Mouse (Mus musculus) lung, adult 2 months (tissue): ENCODE measurements at regions not wholly inside any gene's neighbourhood (a gene's known extent, or its start where the extent isn't known, plus 50 kb on each side); places are given as distances from the start of the nearest gene placed in this dataset.

Source experiments
- CTCF ChIP-seq: fragments of 200-500 bp; IDR thresholded peaks from 2 replicates; pipeline ENCODE4 v1.5.1; 2011; ENCODE audit warnings: mild to moderate bottlenecking, low read length, control low read depth; ENCODE audit not compliant: insufficient read depth
- POLR2A ChIP-seq: fragments of 200-500 bp; IDR thresholded peaks from 2 replicates; pipeline ENCODE4 v1.6.1; 2011; ENCODE audit warnings: low read depth, mild to moderate bottlenecking, control low read depth, low read length, borderline replicate concordance; ENCODE audit errors: extremely low read depth

DNA sequence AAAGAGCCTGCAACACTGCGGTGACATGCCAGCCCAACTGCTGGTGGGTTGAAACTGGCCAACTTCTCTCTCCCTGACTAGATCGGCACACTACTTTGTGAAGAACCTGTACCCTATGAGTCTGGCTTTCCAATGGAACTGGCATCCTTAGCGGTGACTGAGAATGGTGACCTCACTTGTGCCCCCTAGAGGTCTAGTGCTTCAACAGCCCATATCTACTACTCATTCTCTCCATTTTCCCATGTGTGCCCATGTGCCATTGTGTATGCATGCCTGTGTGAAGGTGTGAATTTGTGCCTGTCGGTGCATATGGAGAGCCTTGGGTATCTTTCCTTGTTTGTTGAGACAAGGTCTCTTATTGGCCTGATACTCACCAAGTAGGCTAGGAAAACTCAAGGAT, 106.5 kb upstream of the Tmem260 start:
- TF ChIP-seq CTCF, result no peak
- TF ChIP-seq POLR2A, result no peak
